Mouse (Mus musculus) olfactory bulb, adult 2 months (tissue): ENCODE measurements around the gene Gper1. TPM values are rescaled to one million over a fixed set of nuclear protein-coding genes. Genes with fewer than 3 reads are reported as not detected.

Experiments
- H3K27ac ChIP-seq: fragments of 200-500 bp; 2 replicates; pipeline ENCODE4 v1.5.1; 2012; ENCODE audit warnings: low read depth, low read length; ENCODE audit not compliant: insufficient read depth
- H3K4me1 ChIP-seq: fragments of 200-500 bp; 2 replicates; pipeline ENCODE4 v1.6.1; 2012; ENCODE audit warnings: low read length; ENCODE audit not compliant: control insufficient read depth, insufficient read depth
- H3K4me3 ChIP-seq: fragments of 200-500 bp; 2 replicates; pipeline ENCODE4 v1.5.1; 2012; ENCODE audit warnings: mild to moderate bottlenecking, low read depth, low read length, moderate library complexity; ENCODE audit not compliant: insufficient read depth
- CTCF ChIP-seq: fragments of 200-500 bp; IDR thresholded peaks from 2 replicates; pipeline ENCODE4 v1.5.1; 2012; ENCODE audit warnings: low read depth, mild to moderate bottlenecking, low read length, moderate library complexity; ENCODE audit not compliant: insufficient read depth
- POLR2A ChIP-seq: fragments of 200-500 bp; IDR thresholded peaks from 2 replicates; pipeline ENCODE4 v1.6.1; 2012; ENCODE audit warnings: mild to moderate bottlenecking, low read depth, low read length, moderate library complexity; ENCODE audit not compliant: insufficient read depth
- WGBS: fragments of 180-500 bp; shearing (Covaris S2); methylation state at CpG from one replicate; pipeline ENCODE4 v1.1.7; 2018; 5-methylcytosine and 5-hydroxymethylcytosine counted together
- polyA plus RNA-seq: library from polyadenylated mRNA; stranded (reverse); fragments of >200 nt; gene quantifications from 2 replicates; pipeline ENCODE4 v1.2.4, GENCODE M21; 2012; ENCODE audit warnings: low replicate concordance; ENCODE audit not compliant: missing spikeins, insufficient read depth, insufficient read length

Gene Gper1
- polyA plus RNA-seq, 1 experiment, result not detected

- Histone ChIP-seq H3K27ac (no peak overlapping the region), H3K4me1 (no peaks in the 10 kb centered on the region), H3K4me3 (no peak overlapping the region)
- TF ChIP-seq CTCF (no peak), POLR2A (no peak)
- WGBS, result 60% methylated on average over 2 of the region's 2 CpGs
Observed at GRCm38 (mm10) chr5:139466373-139466772, 43.4 kb downstream of the Gper1 start.

GRCm38 (mm10) chr5:139466801-139467200 is 43.9 kb downstream of the Gper1 start:
- no peak overlapping the region for H3K4me3 ChIP-seq
- TF ChIP-seq POLR2A (no peak), CTCF (no peak)
- no peak overlapping the region for H3K27ac ChIP-seq
- no peaks in the 10 kb centered on the region for H3K4me1 ChIP-seq
- 84% methylated on average over 4 of the region's 4 CpGs for WGBS

- Histone ChIP-seq H3K4me1 (no peaks in the 10 kb centered on the region), H3K27ac (no peak overlapping the region), H3K4me3 (no peak overlapping the region)
- no peak for TF ChIP-seq CTCF
- no peak for TF ChIP-seq POLR2A
- WGBS, result 44% methylated on average over 5 of the region's 5 CpGs
Observed at GRCm38 (mm10) chr5:139467998-139468397, 45.0 kb downstream of the Gper1 start.

- WGBS, result 37% methylated on average over 9 of the region's 9 CpGs
- H3K27ac ChIP-seq, result no peak overlapping the region
- no peak overlapping the region for H3K4me3 ChIP-seq
- H3K4me1 ChIP-seq, result no peaks in the 10 kb centered on the region
- no peak for TF ChIP-seq CTCF
Observed at GRCm38 (mm10) chr5:139474741-139475140, 51.8 kb downstream of the Gper1 start.

Other genes starting within 250 kb of the Gper1 start
- gene Sun1, start 222.5 kb upstream of the Gper1 start, polyA plus RNA-seq, result not detected in 2 replicates
- gene Get4, start 170.8 kb upstream of the Gper1 start, polyA plus RNA-seq, result not detected in 2 replicates
- gene Adap1, start 97.5 kb upstream of the Gper1 start, polyA plus RNA-seq, result not detected in 2 replicates
- not detected in 2 replicates for gene Cox19, start 71.7 kb upstream of the Gper1 start, polyA plus RNA-seq
- not detected in 2 replicates for gene Cyp2w1, start 70.5 kb upstream of the Gper1 start, polyA plus RNA-seq
- gene Gpr146, start 45.5 kb upstream of the Gper1 start, polyA plus RNA-seq, result not detected in 2 replicates
- not detected in 2 replicates for gene C130050O18Rik, start 17.9 kb upstream of the Gper1 start, polyA plus RNA-seq
- not detected in 2 replicates for gene 3110082I17Rik, start 37.4 kb downstream of the Gper1 start, polyA plus RNA-seq
- gene Zfand2a, start 61.4 kb downstream of the Gper1 start, polyA plus RNA-seq, result not detected in 2 replicates
- gene Uncx, start 120.3 kb downstream of the Gper1 start, polyA plus RNA-seq, result not detected in 2 replicates